Mouse (Mus musculus): ENCODE results near the gene Tmem212.

Tmem212 gene

GRCm38 (mm10) chr3:27898178-27898577 is 2.0 kb upstream of the Tmem212 start:
- DNase-seq = no peak

GRCm38 (mm10) chr3:27886578-27886977 is 9.6 kb downstream of the Tmem212 start:
- DNase-seq = no peak

GRCm38 (mm10) chr3:27885585-27885984 is 10.6 kb downstream of the Tmem212 start:
- no peak for DNase-seq

- DNase-seq = no peak
These were observed 14.0 kb downstream of the Tmem212 start for GRCm38 (mm10) chr3:27881897-27882835.

GRCm38 (mm10) chr3:27878854-27879610 is 17.1 kb downstream of the Tmem212 start:
- no peak for DNase-seq

GRCm38 (mm10) chr3:27873268-27874073 is 22.7 kb downstream of the Tmem212 start:
- DNase-seq = no peak

GRCm38 (mm10) chr3:27872429-27872828 is 23.7 kb downstream of the Tmem212 start:
- no peak for DNase-seq

GRCm38 (mm10) chr3:27871891-27872290 is 24.3 kb downstream of the Tmem212 start:
- DNase-seq = no peak

GRCm38 (mm10) chr3:27871371-27871770 is 24.8 kb downstream of the Tmem212 start:
- DNase-seq = no peak

- no peak for DNase-seq
These were observed 27.5 kb downstream of the Tmem212 start for GRCm38 (mm10) chr3:27868681-27869080.

- DNase-seq = no peak
These were observed 28.4 kb downstream of the Tmem212 start for GRCm38 (mm10) chr3:27867731-27868130.

- no peak for DNase-seq
These were observed 33.1 kb downstream of the Tmem212 start for GRCm38 (mm10) chr3:27862821-27863740.

- no peak for DNase-seq
These were observed 34.6 kb downstream of the Tmem212 start for GRCm38 (mm10) chr3:27861601-27862000.

GRCm38 (mm10) chr3:27861086-27861485 is 35.1 kb downstream of the Tmem212 start:
- no peak for DNase-seq

- DNase-seq = no peak
These were observed 37.0 kb downstream of the Tmem212 start for GRCm38 (mm10) chr3:27859161-27859561.

GRCm38 (mm10) chr3:27858441-27859115 is 37.6 kb downstream of the Tmem212 start:
- no peak for DNase-seq

- DNase-seq = no peak
These were observed 39.9 kb downstream of the Tmem212 start for GRCm38 (mm10) chr3:27856288-27856687.

GRCm38 (mm10) chr3:27854431-27855180 is 41.6 kb downstream of the Tmem212 start:
- no peak for DNase-seq

- DNase-seq = no peak
These were observed 52.9 kb downstream of the Tmem212 start for GRCm38 (mm10) chr3:27843266-27843665.

GRCm38 (mm10) chr3:27842856-27843255 is 53.3 kb downstream of the Tmem212 start:
- DNase-seq = no peak

Data from B cell, adult 2 months (primary cell).